Mouse (Mus musculus): Measurements from ENCODE around the gene Rnaseh2b. TPM values are rescaled to one million over a fixed set of nuclear protein-coding genes. Genes with fewer than 3 reads are reported as not detected.

Rnaseh2b gene
- 49.5 and 62.2 TPM in 2 replicates for polyA plus RNA-seq (2015; fragmentation: Nextera tagmentation; extraction: Ambion mirVana)

DNA sequence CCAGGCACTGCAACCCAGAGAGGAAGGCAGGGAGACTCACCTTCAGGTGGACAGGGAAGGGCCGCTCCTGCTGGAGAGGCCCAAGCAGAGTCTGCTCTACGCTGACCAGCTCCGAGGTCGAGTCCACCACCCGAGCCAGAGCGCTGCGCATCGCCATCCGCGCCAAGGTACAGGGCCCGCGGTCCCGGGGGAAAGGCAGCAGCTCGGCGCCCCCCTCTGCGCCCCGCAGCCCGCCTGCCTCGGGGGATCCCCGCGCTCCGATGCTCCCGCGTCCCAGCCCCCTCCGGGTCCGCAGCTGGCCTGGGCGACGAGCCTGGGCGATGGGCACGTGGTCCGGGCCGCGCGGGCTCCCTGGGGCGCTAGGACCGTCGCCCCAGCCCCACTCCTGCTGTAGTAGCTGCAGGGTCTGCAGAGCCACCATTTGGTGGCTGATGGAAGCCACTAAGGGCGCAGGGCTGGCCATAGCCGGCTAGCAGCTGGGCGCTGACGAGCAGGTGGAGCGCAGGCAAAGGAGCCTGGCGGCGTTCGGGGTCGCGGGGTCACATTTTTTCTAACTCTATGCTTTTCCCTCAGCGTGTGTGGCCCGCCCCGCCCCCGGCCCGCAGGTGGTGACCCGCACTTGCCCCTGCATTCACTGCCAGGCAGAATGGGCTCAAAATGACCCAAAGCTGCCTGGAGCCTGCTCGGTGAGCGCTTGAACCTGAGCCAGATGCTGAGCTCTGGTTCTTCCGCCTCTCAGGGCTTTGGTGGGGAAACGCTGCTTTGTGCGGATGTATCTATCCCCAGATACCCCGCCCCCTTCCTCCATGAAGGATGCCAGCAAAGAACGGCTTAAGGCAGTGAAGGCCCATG is at the start of gene Rnaseh2b, which contains the start of gene Dleu7:
TSS of gene Rnaseh2b (plus strand) at position 102 of the 852 bp plus-strand sequence.
TSS of gene Dleu7 (minus strand) at position 560 of the 852 bp plus-strand sequence.
- WGBS, result 1% methylated on average over 54 of the region's 60 CpGs
- Histone ChIP-seq H3K36me3 (no peaks in the 10 kb centered on the region), H3K27ac (no peak within 1 kb of the TSS), H3K9me3 (replicated peaks) (no peaks in the 10 kb centered on the region), H3K4me2 (peak within 1 kb of the TSS; percentile 97), H3K27me3 (no peaks in the 10 kb centered on the region), H3K4me3 (peak within 1 kb of the TSS; percentile 54), H3K4me1 (replicated peaks) (peaks cover 11% of the 10 kb centered on the region), H3K9ac (peak within 1 kb of the TSS; percentile 63)
- no peak; the same call in 1 of the 2 replicates for ATAC-seq (replicated peaks; ENCODE audit: insufficient number of reproducible peaks, insufficient read depth, low FRiP score, low read depth)

DNA sequence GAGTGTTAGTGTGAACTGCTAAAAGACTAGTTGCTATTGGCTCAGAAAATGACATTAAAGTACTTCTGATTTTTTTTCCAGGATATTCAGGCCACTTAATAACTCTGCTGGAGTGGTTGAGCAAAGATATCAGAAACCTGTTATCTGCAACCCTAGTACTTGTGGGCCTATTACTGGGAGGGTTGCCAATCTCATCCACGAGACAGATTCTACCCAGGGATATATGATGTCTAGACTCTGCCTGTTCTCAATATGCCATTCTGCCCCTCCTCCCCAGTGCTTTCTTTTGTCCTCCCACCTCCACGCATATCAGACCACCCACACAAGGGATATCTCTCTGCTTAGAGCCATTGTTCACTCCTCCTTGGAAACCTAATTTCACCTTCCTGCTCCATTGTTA is 48.9 kb upstream of the Rnaseh2b start:
- H3K4me3 ChIP-seq, result no peak overlapping the region
- no peaks in the 10 kb centered on the region for H3K36me3 ChIP-seq
- 35% methylated on average over 2 of the region's 2 CpGs for WGBS
- no peaks in the 10 kb centered on the region for H3K27me3 ChIP-seq
- ATAC-seq (replicated peaks; ENCODE audit: insufficient number of reproducible peaks, insufficient read depth, low FRiP score, low read depth), result no peak
- no peaks in the 10 kb centered on the region for H3K9me3 ChIP-seq (replicated peaks)
- no peak overlapping the region for H3K27ac ChIP-seq
- no peak overlapping the region for H3K9ac ChIP-seq
- H3K4me2 ChIP-seq, result no peak overlapping the region
- peaks cover 5% of the 10 kb centered on the region; the same call in 1 of the 2 replicates for H3K4me1 ChIP-seq (replicated peaks)

DNA sequence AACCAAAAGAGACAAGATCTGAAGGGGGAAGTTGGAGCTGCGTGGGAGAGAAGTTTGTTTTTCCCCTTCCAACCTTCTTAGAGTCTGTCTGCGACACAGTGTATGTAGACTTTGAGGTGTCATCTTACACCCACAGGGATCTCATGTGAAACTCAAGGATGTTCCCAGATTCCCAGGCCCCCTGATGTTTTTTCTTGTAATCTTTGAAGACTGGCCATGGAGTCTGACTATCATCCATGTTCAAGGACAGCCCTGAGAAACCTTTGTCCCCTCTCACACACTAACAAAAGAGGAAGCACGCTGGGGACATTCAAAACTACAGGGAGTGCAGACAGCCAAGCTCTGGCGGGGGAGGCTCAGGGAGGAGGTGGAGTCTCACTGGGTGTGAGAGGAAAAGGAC is 46.8 kb upstream of the Rnaseh2b start:
- H3K9me3 ChIP-seq (replicated peaks), result no peaks in the 10 kb centered on the region
- H3K36me3 ChIP-seq, result no peaks in the 10 kb centered on the region
- no peak overlapping the region for H3K4me2 ChIP-seq
- 19% methylated on average over 4 of the region's 4 CpGs for WGBS
- H3K27ac ChIP-seq, result no peak overlapping the region
- no peak overlapping the region for H3K4me3 ChIP-seq
- no peaks in the 10 kb centered on the region for H3K27me3 ChIP-seq
- H3K9ac ChIP-seq, result no peak overlapping the region
- ATAC-seq (replicated peaks; ENCODE audit: insufficient number of reproducible peaks, insufficient read depth, low FRiP score, low read depth), result no peak
- H3K4me1 ChIP-seq (replicated peaks), result peaks cover 5% of the 10 kb centered on the region; the same call in 1 of the 2 replicates

DNA sequence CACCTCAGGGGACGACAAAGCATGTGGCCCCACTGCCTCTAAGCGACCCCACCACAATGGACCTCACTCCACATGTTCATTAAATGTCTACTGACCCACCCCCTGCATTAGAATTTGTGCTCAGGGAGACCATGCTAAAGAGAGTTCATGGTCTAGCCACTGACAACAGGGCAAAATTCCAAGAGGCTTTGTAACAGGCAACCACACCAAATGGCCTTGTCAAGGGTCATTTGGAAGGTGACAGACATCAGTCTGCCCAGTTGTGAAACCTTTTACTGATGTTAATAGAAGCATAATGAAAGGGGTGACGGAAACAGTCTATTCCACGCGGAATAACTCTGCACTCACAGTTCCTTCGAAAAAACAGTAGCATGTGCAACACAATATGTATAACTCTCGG is 44.0 kb upstream of the Rnaseh2b start:
- Histone ChIP-seq H3K36me3 (no peaks in the 10 kb centered on the region), H3K27me3 (no peaks in the 10 kb centered on the region), H3K9ac (no peak overlapping the region), H3K9me3 (replicated peaks) (no peaks in the 10 kb centered on the region), H3K4me2 (no peak overlapping the region), H3K4me3 (no peak overlapping the region), H3K4me1 (replicated peaks) (peaks cover 4% of the 10 kb centered on the region; the same call in 1 of the 2 replicates), H3K27ac (no peak overlapping the region)
- ATAC-seq (replicated peaks; ENCODE audit: insufficient number of reproducible peaks, insufficient read depth, low FRiP score, low read depth), result no peak
- 89% methylated on average over 7 of the region's 7 CpGs for WGBS

DNA sequence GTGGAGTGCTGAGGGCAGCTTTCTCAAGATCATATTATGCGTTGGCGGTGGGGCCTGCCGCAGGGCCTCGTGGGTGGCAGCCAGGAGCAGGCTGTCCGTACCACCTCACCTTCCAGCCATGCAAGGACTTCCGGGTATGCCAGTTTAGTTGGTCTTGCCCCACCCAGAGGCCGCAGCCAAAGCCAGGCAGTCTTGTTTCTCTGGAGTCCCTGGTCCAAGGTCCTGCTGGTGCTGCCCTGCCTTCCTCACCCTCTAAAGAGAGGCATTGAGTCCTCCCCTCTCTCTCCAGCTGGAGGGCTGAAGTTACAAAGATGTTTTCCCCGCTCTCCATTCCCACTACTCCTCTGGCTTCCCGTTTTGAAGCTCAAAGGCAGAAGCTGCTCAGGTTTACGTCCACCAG is 43.6 kb upstream of the Rnaseh2b start:
- Histone ChIP-seq H3K4me3 (no peak overlapping the region), H3K27me3 (no peaks in the 10 kb centered on the region), H3K9me3 (replicated peaks) (no peaks in the 10 kb centered on the region), H3K4me1 (replicated peaks) (no peaks in the 10 kb centered on the region), H3K27ac (no peak overlapping the region), H3K9ac (no peak overlapping the region), H3K36me3 (no peaks in the 10 kb centered on the region), H3K4me2 (no peak overlapping the region)
- ATAC-seq (replicated peaks; ENCODE audit: insufficient number of reproducible peaks, insufficient read depth, low FRiP score, low read depth), result no peak
- 83% methylated on average over 10 of the region's 10 CpGs for WGBS

DNA sequence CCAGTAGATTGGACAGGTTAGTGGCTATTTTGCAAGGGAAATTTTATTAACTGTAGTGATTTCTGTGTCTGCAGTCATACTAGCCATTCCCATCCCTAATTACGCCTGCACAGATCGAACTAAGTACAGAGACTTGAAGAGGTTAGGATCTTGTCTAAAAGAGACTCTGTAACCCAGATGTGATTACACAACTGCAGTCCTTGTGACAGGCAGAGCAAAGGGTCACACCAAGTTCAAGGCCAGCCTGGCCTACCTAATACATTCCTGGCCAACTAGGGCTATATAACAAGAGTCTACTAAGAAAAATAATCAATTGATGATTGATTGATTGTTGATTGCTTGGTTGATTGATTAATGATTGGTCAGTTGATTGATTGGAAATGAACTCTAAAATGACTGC is 43.1 kb upstream of the Rnaseh2b start:
- Histone ChIP-seq H3K4me3 (no peak overlapping the region), H3K9ac (no peak overlapping the region), H3K4me1 (replicated peaks) (no peaks in the 10 kb centered on the region), H3K27ac (no peak overlapping the region), H3K4me2 (no peak overlapping the region), H3K36me3 (no peaks in the 10 kb centered on the region), H3K27me3 (no peaks in the 10 kb centered on the region), H3K9me3 (replicated peaks) (no peaks in the 10 kb centered on the region)
- ATAC-seq (replicated peaks; ENCODE audit: insufficient number of reproducible peaks, insufficient read depth, low FRiP score, low read depth), result no peak
- 87% methylated on average over 2 of the region's 2 CpGs for WGBS

DNA sequence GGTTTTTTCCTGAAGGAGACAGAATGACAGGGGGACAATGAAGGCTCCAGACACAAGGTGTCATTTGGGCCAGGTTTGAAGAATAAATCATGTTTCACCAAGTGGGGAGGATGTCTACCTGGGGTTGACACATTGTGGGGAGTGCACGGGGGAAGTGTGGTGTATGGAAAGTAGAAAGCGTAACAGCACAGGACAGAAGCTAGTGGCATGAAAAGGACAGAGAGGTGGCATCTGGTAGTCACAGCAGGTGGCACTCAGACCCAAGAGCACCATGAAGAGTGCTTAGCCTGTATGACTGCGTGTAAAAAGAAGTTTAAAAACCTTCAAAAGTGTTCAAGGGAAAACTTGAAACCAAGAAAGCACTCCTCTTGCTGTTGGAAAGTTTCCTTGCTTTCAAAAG is 42.3 kb upstream of the Rnaseh2b start:
- H3K9me3 ChIP-seq (replicated peaks), result no peaks in the 10 kb centered on the region
- 77% methylated on average over 3 of the region's 3 CpGs for WGBS
- no peak for ATAC-seq (replicated peaks; ENCODE audit: insufficient number of reproducible peaks, insufficient read depth, low FRiP score, low read depth)
- no peak overlapping the region for H3K9ac ChIP-seq
- no peaks in the 10 kb centered on the region for H3K27me3 ChIP-seq
- no peak overlapping the region for H3K4me2 ChIP-seq
- H3K36me3 ChIP-seq, result no peaks in the 10 kb centered on the region
- no peaks in the 10 kb centered on the region for H3K4me1 ChIP-seq (replicated peaks)
- H3K4me3 ChIP-seq, result no peak overlapping the region
- H3K27ac ChIP-seq, result no peak overlapping the region

DNA sequence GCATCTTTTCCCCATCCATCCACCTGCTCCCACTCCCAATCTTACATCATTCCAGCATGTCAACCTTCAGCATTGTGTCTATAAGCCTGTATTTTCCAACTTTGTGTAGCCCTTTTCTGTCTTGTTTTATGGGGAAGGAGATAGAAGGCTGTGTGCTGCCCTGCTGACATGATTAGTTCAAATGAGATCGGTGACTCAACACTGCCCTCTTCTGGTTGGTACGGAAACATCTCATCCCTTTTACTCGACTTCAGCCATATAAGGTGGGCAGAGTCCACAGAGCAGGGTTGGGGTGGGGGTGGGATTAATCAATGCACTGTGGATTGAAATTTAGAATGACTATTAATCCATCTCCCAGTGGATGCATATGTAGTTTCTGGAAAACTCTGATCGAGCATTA is 40.4 kb upstream of the Rnaseh2b start:
- Histone ChIP-seq H3K4me3 (no peak overlapping the region), H3K27ac (no peak overlapping the region), H3K9ac (no peak overlapping the region), H3K4me2 (no peak overlapping the region), H3K36me3 (no peaks in the 10 kb centered on the region), H3K27me3 (no peaks in the 10 kb centered on the region), H3K9me3 (replicated peaks) (no peaks in the 10 kb centered on the region), H3K4me1 (replicated peaks) (no peaks in the 10 kb centered on the region)
- no peak for ATAC-seq (replicated peaks; ENCODE audit: insufficient number of reproducible peaks, insufficient read depth, low FRiP score, low read depth)
- WGBS, result 3% methylated on average over 4 of the region's 4 CpGs

DNA sequence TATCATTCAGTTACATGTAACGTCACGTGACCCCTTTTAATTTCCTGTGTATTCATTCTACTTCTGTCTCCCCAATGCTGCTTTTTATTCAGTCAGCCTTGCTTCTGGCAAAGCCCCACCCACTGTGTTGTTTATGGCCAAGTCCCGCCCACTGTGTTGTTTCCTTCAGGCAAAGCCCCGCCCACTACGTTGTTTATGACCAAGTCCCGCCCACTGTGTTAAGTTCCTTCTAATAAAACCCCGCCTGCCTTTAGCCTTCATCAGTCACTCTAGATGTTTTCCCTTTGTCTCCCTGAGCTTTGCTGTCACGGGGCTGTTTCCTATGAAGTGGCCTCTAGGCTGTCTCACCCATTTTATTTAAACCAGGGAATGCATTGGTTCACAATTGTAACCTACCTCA is 38.0 kb upstream of the Rnaseh2b start:
- Histone ChIP-seq H3K27me3 (no peaks in the 10 kb centered on the region), H3K4me3 (no peak overlapping the region), H3K9me3 (replicated peaks) (no peaks in the 10 kb centered on the region), H3K27ac (no peak overlapping the region), H3K4me1 (replicated peaks) (peaks cover 12% of the 10 kb centered on the region), H3K4me2 (no peak overlapping the region), H3K36me3 (no peaks in the 10 kb centered on the region), H3K9ac (no peak overlapping the region)
- 66% methylated on average over 8 of the region's 8 CpGs for WGBS
- ATAC-seq (replicated peaks; ENCODE audit: insufficient number of reproducible peaks, insufficient read depth, low FRiP score, low read depth), result no peak

DNA sequence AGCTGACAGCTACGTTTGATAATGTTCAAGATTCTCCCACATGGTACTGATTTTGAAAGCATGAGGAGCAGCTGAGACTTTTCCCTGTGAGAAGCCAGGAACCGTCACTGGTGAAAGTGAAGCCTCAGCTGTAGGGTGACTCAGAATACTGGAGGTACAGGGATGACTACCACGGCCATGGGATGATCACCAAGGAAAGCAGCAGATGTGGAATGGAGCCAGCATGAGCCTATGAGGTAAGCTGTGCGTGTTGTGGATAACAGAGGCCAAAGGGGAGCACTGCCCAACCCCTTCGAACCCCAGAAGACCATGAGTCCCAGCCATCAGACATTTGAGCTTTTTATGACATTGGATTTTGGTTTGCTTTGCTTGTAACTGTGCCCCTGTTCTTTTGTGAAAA is 36.3 kb upstream of the Rnaseh2b start:
- H3K4me3 ChIP-seq, result no peak overlapping the region
- peaks cover 15% of the 10 kb centered on the region for H3K4me1 ChIP-seq (replicated peaks)
- H3K4me2 ChIP-seq, result no peak overlapping the region
- no peaks in the 10 kb centered on the region for H3K27me3 ChIP-seq
- no peak overlapping the region for H3K9ac ChIP-seq
- H3K9me3 ChIP-seq (replicated peaks), result no peaks in the 10 kb centered on the region
- H3K36me3 ChIP-seq, result no peaks in the 10 kb centered on the region
- no peak overlapping the region for H3K27ac ChIP-seq
- no peak for ATAC-seq (replicated peaks; ENCODE audit: insufficient number of reproducible peaks, insufficient read depth, low FRiP score, low read depth)
- 63% methylated on average over 5 of the region's 5 CpGs for WGBS

DNA sequence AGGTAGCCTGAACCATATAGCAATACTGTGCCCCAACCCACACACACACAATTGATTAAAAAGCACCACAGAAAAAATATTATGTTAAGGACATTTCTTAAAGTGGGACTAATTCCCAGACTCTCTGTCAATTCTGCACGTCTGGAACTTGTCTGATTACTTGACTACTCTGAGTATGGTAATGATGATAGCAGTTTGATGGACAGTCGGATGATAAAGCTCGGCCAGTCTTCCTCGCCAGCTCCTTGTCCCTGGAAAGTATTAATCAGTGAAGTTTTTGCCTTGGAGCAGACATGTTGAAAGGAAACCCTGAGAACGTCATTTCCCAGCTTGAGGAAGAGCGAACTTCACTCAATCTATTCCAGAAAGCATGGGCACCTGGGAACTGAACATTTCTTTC is 34.3 kb upstream of the Rnaseh2b start:
- no peaks in the 10 kb centered on the region for H3K36me3 ChIP-seq
- H3K27ac ChIP-seq, result peak overlapping the region; percentile 61
- ATAC-seq (replicated peaks; ENCODE audit: insufficient number of reproducible peaks, insufficient read depth, low FRiP score, low read depth), result peak; percentile 50; the same call in 1 of the 2 replicates
- H3K4me3 ChIP-seq, result no peak overlapping the region
- H3K9ac ChIP-seq, result no peak overlapping the region
- H3K4me1 ChIP-seq (replicated peaks), result peaks cover 15% of the 10 kb centered on the region
- H3K4me2 ChIP-seq, result no peak overlapping the region
- no peaks in the 10 kb centered on the region for H3K27me3 ChIP-seq
- WGBS, result 25% methylated on average over 6 of the region's 6 CpGs
- no peaks in the 10 kb centered on the region for H3K9me3 ChIP-seq (replicated peaks)
